Mouse (Mus musculus) heart, embryonic 14.5 days (tissue): Measurements from ENCODE around the gene Pigl. TPM values are rescaled to one million over a fixed set of nuclear protein-coding genes. Genes with fewer than 3 reads are reported as not detected.

ENCODE experiments used
- ATAC-seq: fragments of 200-750 bp; cut with Nextera tagmentation; 2 replicates; pipeline ENCODE4 v1.8.0; 2017; ENCODE audit warnings: low read depth, moderate TSS enrichment; ENCODE audit not compliant: insufficient number of reproducible peaks, insufficient read depth, low FRiP score
- H3K27ac ChIP-seq, 2 experiments: fragments of 200-500 bp in 1 of 2; fragments of 300-500 bp in 1 of 2; sonication (generic) in 1 of 2; replicated peaks in 1 of 2; 2 replicates each; pipeline ENCODE4 v1.5.1; 2012 to 2014; ENCODE audit warnings: low read depth in 2 of 2, low read length in 2 of 2, control low read depth in 1 of 2, mild to moderate bottlenecking in 1 of 2, mixed read lengths in 1 of 2; ENCODE audit not compliant: control insufficient read depth in 1 of 2, insufficient read depth in 1 of 2
- H3K27me3 ChIP-seq: fragments of 300-500 bp; sonication (generic); 2 replicates; pipeline ENCODE4 v1.6.1; 2014; ENCODE audit warnings: mild to moderate bottlenecking, low read length, control low read depth; ENCODE audit not compliant: control insufficient read depth, insufficient read depth
- H3K36me3 ChIP-seq: fragments of 300-500 bp; sonication (generic); 2 replicates; pipeline ENCODE4 v1.6.1; 2014; ENCODE audit warnings: mild to moderate bottlenecking, control low read depth, low read length, mixed read lengths; ENCODE audit not compliant: control insufficient read depth, insufficient read depth
- H3K4me1 ChIP-seq, 2 experiments: fragments of 200-500 bp in 1 of 2; fragments of 300-500 bp in 1 of 2; sonication (generic) in 1 of 2; 2 replicates each; pipeline ENCODE4 v1.6.1; 2012 to 2014; ENCODE audit warnings: low read length in 2 of 2, control low read depth in 1 of 2, mixed read lengths in 1 of 2; ENCODE audit not compliant: control insufficient read depth in 2 of 2, insufficient read depth in 2 of 2
- H3K4me2 ChIP-seq: fragments of 300-500 bp; sonication (generic); 2 replicates; pipeline ENCODE4 v1.6.1; 2014; ENCODE audit warnings: mild to moderate bottlenecking, low read length
- H3K4me3 ChIP-seq, 2 experiments: fragments of 200-500 bp in 1 of 2; fragments of 300-500 bp in 1 of 2; sonication (generic) in 1 of 2; 2 replicates each; pipeline ENCODE4 v1.5.1; 2012 to 2014; ENCODE audit warnings: low read length in 2 of 2, mild to moderate bottlenecking in 2 of 2, control low read depth in 1 of 2, low read depth in 1 of 2, moderate library complexity in 1 of 2; ENCODE audit not compliant: control insufficient read depth in 1 of 2, insufficient read depth in 1 of 2
- H3K9ac ChIP-seq: fragments of 300-500 bp; sonication (generic); 2 replicates; pipeline ENCODE4 v1.6.1; 2014; ENCODE audit warnings: mild to moderate bottlenecking, low read length
- H3K9me3 ChIP-seq: fragments of 300-500 bp; sonication (generic); 2 replicates; pipeline ENCODE4 v1.6.1; 2016; ENCODE audit warnings: low read length, control low read depth; ENCODE audit not compliant: control insufficient read depth
- WGBS: fragments of 180-500 bp; shearing (Covaris S2); extraction: QIAGEN DNeasy Blood & Tissue Kit; methylation state at CpG from one replicate; pipeline ENCODE4 v1.1.7; 2014; 5-methylcytosine and 5-hydroxymethylcytosine counted together
- polyA plus RNA-seq: library from polyadenylated mRNA; unstranded; fragments of >200 nt; fragmentation: Nextera tagmentation; extraction: Ambion mirVana; gene quantifications from 2 replicates; pipeline ENCODE4 v1.2.1, GENCODE M21; 2014

Pigl gene
- polyA plus RNA-seq, 1 experiment from 2014 or later = 8.3 TPM

DNA sequence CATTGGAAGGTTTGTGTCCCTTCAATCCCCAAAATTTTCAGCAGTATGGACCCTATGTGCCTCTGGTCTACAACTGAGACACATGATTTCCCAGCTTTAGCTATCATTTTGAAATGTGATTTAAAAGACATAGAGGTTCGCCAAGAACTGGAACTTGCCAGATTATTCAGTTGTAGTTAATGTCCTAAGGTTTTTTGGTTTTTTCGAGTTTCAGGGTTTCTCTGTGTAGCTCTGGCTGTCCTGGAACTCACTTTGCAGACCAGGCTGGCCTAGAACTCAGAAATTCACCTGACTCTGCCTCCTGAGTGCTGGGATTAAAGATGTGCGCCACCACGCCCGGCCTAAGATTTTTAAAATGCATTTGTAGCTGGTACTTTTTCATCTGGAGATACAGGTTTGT, 95.4 kb downstream of the Pigl start:
- peaks cover 21% of the 10 kb centered on the region for H3K36me3 ChIP-seq
- peak overlapping the region; percentile 27 to 56; a peak in 3 of 4 replicates for H3K4me3 ChIP-seq
- peak overlapping the region; percentile 98 for H3K4me2 ChIP-seq
- H3K4me1 ChIP-seq = peaks cover 2 to 24% of the 10 kb centered on the region in 2 experiments; a peak in 3 of 4 replicates
- ATAC-seq = no peak
- no peaks in the 10 kb centered on the region for H3K27me3 ChIP-seq
- H3K27ac ChIP-seq = no peak overlapping the region
- no peaks in the 10 kb centered on the region for H3K9me3 ChIP-seq
- WGBS = 76% methylated on average over 5 of the region's 5 CpGs
- peak overlapping the region; percentile 76 for H3K9ac ChIP-seq

DNA sequence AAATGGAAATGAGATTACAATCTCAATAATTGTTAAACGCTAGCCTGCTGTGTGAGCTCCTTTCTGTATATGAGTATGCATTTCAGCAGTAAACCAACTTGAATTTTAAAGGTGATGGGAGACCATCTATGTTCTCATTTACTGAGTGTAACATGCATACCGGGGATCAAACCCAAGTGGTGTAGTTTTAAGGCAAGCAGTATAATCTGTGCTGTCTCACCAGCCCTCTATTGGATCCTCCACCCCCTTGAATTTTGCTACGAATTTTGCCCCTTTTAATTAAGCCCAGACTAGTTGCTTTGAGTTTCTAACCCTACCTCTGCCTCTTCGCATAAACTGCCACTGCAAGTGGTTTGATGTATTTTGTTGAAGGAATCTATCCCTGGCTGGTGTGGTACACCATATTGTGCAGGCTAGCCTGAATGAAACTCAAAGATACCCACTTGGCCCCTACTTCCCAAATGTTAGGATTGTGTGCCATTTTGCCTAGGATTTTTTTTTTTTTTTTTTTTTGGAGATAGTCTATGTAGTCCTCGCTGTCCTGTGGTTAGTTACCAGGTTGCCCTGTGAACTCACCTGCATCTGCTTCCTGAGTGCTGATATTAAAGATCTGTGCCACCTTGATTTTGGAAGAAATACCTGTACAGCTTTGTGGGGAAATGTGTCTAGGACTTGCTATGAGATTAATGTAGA, 96.0 kb downstream of the Pigl start:
- no peaks in the 10 kb centered on the region for H3K27me3 ChIP-seq
- ATAC-seq = no peak
- peak overlapping the region; percentile 76 for H3K9ac ChIP-seq
- H3K4me2 ChIP-seq = peak overlapping the region; percentile 98
- peaks cover 21% of the 10 kb centered on the region for H3K36me3 ChIP-seq
- H3K27ac ChIP-seq = no peak overlapping the region
- peak overlapping the region; percentile 27 to 56; a peak in 3 of 4 replicates for H3K4me3 ChIP-seq
- 76% methylated on average over 5 of the region's 5 CpGs for WGBS
- H3K9me3 ChIP-seq = no peaks in the 10 kb centered on the region
- peaks cover 6 to 29% of the 10 kb centered on the region in 2 experiments for H3K4me1 ChIP-seq

DNA sequence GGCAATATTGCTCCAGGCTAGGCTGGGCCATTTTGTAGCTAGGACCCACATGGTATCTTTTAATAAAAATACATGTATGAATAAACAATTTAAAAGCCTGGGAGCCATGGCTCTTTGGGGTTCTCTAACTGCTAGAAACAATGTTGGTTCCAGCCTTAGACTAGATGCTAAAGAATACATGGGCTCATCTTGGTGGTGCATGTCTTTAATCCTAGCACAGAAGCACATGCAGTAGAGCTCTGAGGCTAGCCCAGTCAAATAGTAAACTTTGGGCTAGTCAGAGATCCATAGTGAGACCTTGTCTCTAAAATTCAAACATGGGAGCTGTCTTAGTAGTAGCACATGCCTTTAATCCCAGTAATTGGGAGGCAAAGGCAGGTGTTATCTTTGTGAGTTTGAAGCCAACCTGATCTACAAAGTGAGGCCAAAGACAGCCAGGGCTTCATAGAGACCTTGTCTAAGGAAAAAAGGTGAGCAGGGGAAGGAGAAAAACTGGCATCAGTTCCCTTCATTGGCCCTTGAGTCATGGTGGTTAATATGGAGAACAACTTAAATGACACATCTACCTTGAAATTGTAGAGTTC, 96.8 kb downstream of the Pigl start:
- H3K4me3 ChIP-seq = peak overlapping the region in 1 of 2 experiments; percentile 56; a peak in 1 of 4 replicates

DNA sequence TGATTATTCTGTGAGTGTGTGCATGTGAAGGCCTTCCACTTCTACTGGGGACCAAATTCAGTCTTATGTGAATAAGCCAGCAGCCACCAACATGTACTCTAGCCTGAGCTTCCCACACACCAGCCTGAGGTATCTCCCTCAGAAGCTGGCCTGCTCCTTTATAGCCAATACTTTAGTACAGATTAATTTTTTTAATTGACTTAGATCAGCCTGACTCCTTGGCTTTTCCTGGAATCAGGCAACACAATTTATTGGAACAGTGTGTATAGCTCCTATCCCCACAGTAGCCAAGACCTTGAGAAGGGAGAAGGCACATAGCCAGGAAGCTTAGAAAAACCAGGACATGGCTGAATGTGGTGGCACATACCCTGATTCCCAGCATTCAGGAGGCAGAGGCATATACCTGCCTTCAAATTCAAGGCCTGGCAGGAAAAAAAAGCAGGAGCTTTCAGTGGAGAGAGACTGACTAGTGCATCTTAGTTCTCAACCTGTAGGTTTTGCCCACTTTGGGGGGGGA, 97.7 kb downstream of the Pigl start:
- Histone ChIP-seq H3K27me3 (no peaks in the 10 kb centered on the region), H3K27ac (no peak overlapping the region), H3K4me2 (peak overlapping the region; percentile 2; the same call in 1 of the 2 replicates), H3K4me1 (peaks cover 6 to 27% of the 10 kb centered on the region in 2 experiments), H3K9me3 (no peaks in the 10 kb centered on the region), H3K9ac (no peak overlapping the region), H3K36me3 (peaks cover 21% of the 10 kb centered on the region), H3K4me3 (no peak overlapping the region)
- ATAC-seq = no peak

More for the DNA sequence above, 96.8 kb downstream of the Pigl start:
- Histone ChIP-seq H3K4me1 (peaks cover 6 to 27% of the 10 kb centered on the region in 2 experiments), H3K9ac (no peak overlapping the region), H3K36me3 (peaks cover 21% of the 10 kb centered on the region), H3K4me2 (peak overlapping the region; percentile 98), H3K27me3 (no peaks in the 10 kb centered on the region), H3K9me3 (no peaks in the 10 kb centered on the region), H3K27ac (no peak overlapping the region)
- no peak for ATAC-seq

DNA sequence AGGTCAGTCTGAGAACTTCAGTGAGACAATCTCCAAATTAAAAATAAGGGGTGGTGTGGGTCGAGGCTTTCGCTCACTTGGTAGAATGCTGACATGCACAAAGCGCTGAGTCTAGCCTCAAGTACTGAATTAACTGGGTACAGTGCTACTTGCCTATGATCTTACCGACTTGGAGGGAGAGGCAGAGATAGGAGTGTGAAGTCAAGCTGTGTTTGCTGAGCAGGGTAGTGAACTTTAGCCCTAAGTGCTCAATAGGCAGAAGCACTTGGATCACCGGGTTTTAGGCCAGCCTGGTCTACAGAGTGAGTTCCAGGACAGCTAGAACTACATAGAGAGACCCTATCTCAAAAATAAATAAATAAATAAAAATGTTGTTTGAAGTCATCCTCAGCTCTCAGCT, 98.9 kb downstream of the Pigl start:
- Histone ChIP-seq H3K27ac (no peak overlapping the region), H3K4me2 (no peak overlapping the region), H3K4me3 (no peak overlapping the region), H3K4me1 (peaks cover 6 to 27% of the 10 kb centered on the region in 2 experiments), H3K9ac (no peak overlapping the region), H3K27me3 (no peaks in the 10 kb centered on the region), H3K36me3 (peaks cover 21% of the 10 kb centered on the region), H3K9me3 (no peaks in the 10 kb centered on the region)
- no peak for ATAC-seq
- 57% methylated on average over 5 of the region's 5 CpGs for WGBS

DNA sequence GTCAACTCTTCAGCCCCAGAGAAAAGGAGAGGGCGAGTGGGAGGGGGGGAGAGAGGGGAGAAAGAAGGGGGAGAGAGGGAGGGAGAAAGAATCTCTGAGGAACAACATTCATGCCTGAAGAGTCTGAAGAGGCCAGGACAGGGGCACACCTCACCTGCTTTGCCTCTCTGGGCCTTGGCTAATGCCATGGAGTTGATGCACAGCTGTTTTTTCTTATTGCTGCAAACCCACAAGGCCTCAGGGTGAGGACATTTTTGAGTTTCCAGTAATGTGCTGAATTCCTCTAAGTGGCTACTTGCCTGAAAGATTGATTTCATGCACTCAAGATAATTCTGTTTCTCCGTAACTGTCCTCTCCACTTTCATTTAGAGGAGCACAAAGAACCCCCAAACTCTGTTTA, 99.9 kb downstream of the Pigl start:
- whole genome bisulfite sequencing = 63% methylated on average over 2 of the region's 2 CpGs
- ATAC-seq = no peak

DNA sequence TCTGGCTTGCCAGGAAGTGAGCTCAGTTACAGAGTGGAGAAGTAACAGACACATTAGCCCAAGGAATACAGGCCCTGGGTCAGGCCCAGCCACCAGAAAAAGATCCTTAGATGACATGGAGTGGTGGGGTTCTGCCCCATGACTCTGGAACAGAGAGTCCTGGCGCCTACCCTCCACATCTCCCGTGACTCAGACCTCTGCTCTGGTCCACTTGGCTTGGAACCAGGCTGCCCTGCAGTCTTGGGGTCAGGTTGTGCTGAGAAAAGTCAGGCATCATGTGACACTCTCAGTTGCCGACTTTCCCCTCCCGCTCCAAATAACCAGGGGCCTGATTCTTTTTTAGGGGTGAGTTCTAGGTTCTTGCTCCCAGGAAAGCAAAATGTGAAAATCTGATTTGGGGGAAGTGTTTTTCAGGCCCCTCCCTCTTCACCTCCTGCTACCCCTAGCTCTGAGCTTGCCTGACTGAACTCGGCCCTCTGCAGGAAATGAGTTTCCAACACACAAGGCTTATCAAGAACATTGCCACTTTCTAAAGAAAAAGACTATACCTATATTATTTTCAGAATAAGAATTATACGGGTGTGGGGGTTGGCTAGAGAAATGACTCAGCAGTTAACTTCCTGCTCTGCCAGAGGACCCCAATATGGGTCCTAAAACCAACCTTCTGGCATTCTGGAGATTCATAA, 100.8 kb downstream of the Pigl start:
- peaks cover 8% of the 10 kb centered on the region for H3K36me3 ChIP-seq
- H3K4me3 ChIP-seq = no peak overlapping the region
- WGBS = 29% methylated on average over 6 of the region's 6 CpGs
- H3K27ac ChIP-seq = no peak overlapping the region
- no peak; the same call in 1 of the 2 replicates for ATAC-seq
- no peak overlapping the region for H3K9ac ChIP-seq
- no peaks in the 10 kb centered on the region for H3K9me3 ChIP-seq
- no peaks in the 10 kb centered on the region for H3K27me3 ChIP-seq
- no peak overlapping the region for H3K4me2 ChIP-seq
- H3K4me1 ChIP-seq = peaks cover 4 to 17% of the 10 kb centered on the region in 2 experiments

More for the DNA sequence above, 99.9 kb downstream of the Pigl start:
- Histone ChIP-seq H3K4me1 (peaks cover 6 to 26% of the 10 kb centered on the region in 2 experiments), H3K27me3 (no peaks in the 10 kb centered on the region), H3K27ac (no peak overlapping the region), H3K36me3 (peaks cover 17% of the 10 kb centered on the region), H3K4me3 (no peak overlapping the region), H3K9me3 (no peaks in the 10 kb centered on the region), H3K4me2 (no peak overlapping the region), H3K9ac (no peak overlapping the region)
